Mouse (Mus musculus) megakaryocyte, embryonic 14.5 days (primary cell): Measurements from ENCODE around the gene Olfr1440. TPM values are rescaled to one million over a fixed set of nuclear protein-coding genes. Genes with fewer than 3 reads are reported as not detected.

ENCODE experiments used
- H3K27me3 ChIP-seq: replicated peaks from 2 replicates; pipeline ENCODE3; 2012; ENCODE audit warnings: inconsistent platforms
- H3K36me3 ChIP-seq: replicated peaks from 2 replicates; pipeline ENCODE3; 2012; ENCODE audit warnings: low read length, inconsistent platforms, mixed read lengths
- H3K4me1 ChIP-seq: 2 replicates; pipeline ENCODE4 v1.6.1; 2012; ENCODE audit warnings: inconsistent platforms
- H3K4me3 ChIP-seq: replicated peaks from 2 replicates; pipeline ENCODE3; 2012; ENCODE audit warnings: moderate library complexity, mild to moderate bottlenecking, inconsistent platforms
- H3K9me3 ChIP-seq: 2 replicates; pipeline ENCODE4 v1.6.1; 2012; ENCODE audit warnings: inconsistent platforms
- FLI1 ChIP-seq: IDR thresholded peaks from 2 replicates; pipeline ENCODE4 v1.6.1; 2012; ENCODE audit warnings: low read length, inconsistent platforms, mixed read lengths
- GATA1 ChIP-seq: IDR thresholded peaks from 3 replicates; pipeline ENCODE4 v1.6.1; 2012; ENCODE audit warnings: mixed read lengths, low read length, inconsistent platforms, borderline replicate concordance
- polyA plus RNA-seq: library from polyadenylated mRNA; stranded (reverse); fragments of >175 nt; gene quantifications from 2 replicates; pipeline ENCODE4 v1.2.3, GENCODE M21; 2012; ENCODE audit warnings: low replicate concordance; ENCODE audit not compliant: insufficient read depth

Gene Olfr1440
- polyA plus RNA-seq, 1 experiment, result not detected

DNA sequence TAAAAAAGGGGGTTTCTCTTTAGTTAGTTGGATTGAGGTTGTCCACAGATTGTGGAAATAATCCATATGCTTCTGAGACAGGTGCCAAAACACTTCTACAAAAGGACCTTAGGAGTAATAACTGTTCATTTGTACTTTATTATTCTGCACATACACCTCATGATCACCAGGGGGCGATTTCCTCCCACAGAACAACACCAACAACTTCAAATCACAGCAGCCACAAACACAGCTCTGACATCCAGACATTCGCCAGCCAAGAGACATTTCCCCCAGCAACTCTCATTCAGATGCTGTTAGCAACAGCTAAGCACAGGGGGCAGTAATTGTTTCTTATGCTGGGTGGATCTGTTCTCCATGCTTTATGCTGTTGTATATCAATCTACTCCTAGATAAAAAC lies 46.0 kb downstream of the Olfr1440 start:
- H3K36me3 ChIP-seq, result no peaks in the 10 kb centered on the region
- H3K27me3 ChIP-seq, result peaks cover 19% of the 10 kb centered on the region
- H3K4me3 ChIP-seq, result no peak overlapping the region
- H3K9me3 ChIP-seq, result no peaks in the 10 kb centered on the region
- TF ChIP-seq FLI1, result no peak
- TF ChIP-seq GATA1, result no peak
- peaks cover 24% of the 10 kb centered on the region for H3K4me1 ChIP-seq

DNA sequence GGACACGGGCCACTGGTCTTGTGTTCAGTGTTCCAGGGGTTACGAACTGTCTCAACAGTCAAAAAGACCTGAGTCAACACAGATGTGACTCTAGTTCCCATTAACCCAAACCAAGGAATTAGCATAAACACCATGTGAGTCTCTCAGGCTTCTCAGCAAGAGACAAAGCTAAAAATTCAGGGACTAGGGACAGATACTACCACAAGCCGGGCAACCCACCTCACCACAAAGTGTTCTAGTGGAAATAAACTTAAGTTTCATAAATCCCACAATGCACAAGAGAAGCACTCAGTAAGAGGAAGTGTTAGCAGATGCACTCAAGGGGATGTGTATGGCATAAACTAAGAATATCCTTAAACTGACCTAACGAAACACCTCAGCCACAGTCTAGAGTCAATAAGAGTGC lies 47.9 kb downstream of the Olfr1440 start:
- peaks cover 32% of the 10 kb centered on the region for H3K4me1 ChIP-seq
- H3K27me3 ChIP-seq, result peaks cover 15% of the 10 kb centered on the region
- H3K9me3 ChIP-seq, result no peaks in the 10 kb centered on the region
- no peaks in the 10 kb centered on the region for H3K36me3 ChIP-seq
- TF ChIP-seq FLI1 (no peak), GATA1 (no peak)
- no peak overlapping the region for H3K4me3 ChIP-seq

DNA sequence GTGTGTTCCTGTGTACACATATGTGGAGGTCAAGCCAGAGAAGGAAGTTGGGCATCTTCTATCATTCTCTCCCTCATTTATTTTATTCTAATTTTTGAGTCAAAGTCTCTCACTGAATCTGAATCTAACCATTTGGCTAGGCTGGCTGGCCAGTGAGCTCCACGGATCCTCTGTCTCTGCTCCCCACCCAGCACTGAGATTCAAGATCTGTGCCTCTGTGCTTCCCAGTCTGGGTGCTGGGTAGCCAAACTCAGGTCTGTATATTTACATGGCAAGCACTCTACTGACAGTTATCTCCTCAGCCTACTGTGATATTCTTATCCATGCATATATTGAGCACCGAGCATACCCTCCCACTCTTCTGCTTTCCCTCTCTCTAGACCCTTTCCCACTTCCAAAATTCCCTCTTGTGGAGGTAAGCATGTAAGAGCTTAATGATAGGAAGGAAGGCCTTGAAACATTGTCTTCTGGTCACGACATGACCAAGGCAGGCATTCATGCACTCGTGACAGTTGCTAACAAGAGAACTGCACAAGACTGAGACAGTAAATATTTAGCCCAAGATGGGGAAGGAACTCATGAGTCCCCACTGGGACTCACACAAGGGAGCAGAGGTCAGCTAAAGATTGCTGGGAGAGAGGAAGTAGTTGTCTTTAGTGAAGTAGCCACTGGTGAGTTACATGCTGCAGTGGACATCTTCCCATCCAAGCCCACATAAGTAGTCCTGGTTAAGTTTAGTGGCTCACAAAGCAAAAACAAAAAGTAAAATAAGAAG lies 48.9 kb downstream of the Olfr1440 start:
- Histone ChIP-seq H3K27me3 (peaks cover 7% of the 10 kb centered on the region), H3K9me3 (no peaks in the 10 kb centered on the region), H3K4me1 (peaks cover 41% of the 10 kb centered on the region), H3K4me3 (no peak overlapping the region), H3K36me3 (no peaks in the 10 kb centered on the region)
- TF ChIP-seq FLI1 (no peak), GATA1 (no peak)

DNA sequence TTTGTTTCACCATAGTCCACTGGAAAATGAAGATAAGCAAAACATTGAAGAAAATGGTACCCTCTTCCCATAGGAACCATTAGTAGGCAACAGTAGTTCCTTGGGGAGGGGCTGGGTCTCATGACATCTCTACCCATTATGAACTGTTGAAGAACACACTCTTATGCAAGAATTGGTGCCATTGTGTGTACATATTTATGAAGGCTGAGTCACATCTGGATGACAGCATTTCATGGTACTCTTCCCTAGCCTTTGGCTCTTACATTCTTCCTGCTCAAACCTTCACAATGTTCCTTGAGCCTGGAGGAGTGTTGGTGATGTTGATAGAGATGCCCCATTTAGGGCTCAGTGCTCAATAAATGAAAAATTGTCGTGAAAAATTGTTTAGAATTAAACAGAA lies 52.5 kb downstream of the Olfr1440 start:
- TF ChIP-seq GATA1 (no peak), FLI1 (no peak)
- Histone ChIP-seq H3K27me3 (no peaks in the 10 kb centered on the region), H3K9me3 (no peaks in the 10 kb centered on the region), H3K4me1 (peaks cover 65% of the 10 kb centered on the region), H3K36me3 (no peaks in the 10 kb centered on the region), H3K4me3 (no peak overlapping the region)

DNA sequence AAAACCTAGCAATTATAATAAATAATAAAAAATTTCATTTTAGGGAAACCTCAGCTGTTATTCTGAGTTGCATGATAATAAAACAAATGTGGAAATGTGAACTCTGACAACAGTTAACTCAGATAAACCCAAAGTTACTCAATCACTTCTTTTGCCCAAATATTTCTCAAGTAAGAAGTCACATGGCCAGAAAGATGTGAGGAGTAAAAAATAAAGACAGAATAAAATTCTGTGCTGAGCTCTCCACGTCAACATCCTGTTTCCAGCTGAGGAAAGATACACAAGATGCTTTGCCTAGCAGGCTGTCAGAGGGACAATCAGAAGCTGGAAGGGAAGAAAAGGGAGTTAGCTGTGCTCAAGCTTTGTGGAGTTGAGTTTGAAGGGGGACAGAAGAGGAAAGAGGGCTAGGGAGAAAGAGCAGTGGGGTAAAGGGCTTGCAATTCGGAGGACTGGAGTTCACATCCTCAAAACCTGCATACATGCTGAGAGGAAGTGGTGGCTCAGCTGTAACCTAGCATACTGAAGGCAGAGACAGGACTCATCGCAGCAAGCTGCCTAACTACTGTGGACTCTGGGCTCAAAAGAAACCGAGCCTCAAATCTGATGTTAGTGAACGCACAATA lies 53.1 kb downstream of the Olfr1440 start:
- peak overlapping the region; percentile 60 for H3K4me3 ChIP-seq
- no peaks in the 10 kb centered on the region for H3K36me3 ChIP-seq
- TF ChIP-seq GATA1 (no peak), FLI1 (no peak)
- H3K27me3 ChIP-seq, result no peaks in the 10 kb centered on the region
- peaks cover 64% of the 10 kb centered on the region for H3K4me1 ChIP-seq
- H3K9me3 ChIP-seq, result no peaks in the 10 kb centered on the region

DNA sequence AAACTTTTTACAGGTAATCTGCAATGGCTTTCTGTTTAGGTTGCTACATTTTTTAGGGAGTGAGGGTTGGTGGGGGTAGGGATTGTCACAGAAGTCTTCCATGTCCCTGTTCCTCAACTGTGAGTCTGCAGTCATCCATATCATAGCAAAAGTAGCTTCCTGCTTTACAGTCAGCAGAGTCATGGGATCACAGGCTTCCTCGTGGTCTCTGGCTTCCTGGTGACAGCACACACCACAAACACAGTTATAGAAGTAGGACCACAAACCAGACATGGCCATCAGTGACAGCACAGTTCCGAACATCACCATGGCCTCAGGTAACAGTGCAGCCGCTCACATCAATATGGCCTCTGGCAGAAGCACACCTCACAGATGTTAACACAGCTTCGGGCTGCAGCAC lies 55.5 kb downstream of the Olfr1440 start:
- no peaks in the 10 kb centered on the region for H3K27me3 ChIP-seq
- H3K36me3 ChIP-seq, result no peaks in the 10 kb centered on the region
- no peaks in the 10 kb centered on the region for H3K9me3 ChIP-seq
- peak overlapping the region; percentile 84 for H3K4me3 ChIP-seq
- H3K4me1 ChIP-seq, result peaks cover 54% of the 10 kb centered on the region
- TF ChIP-seq FLI1, result peak; percentile 56; the same call in 1 of the 2 replicates
- TF ChIP-seq GATA1, result no peak

DNA sequence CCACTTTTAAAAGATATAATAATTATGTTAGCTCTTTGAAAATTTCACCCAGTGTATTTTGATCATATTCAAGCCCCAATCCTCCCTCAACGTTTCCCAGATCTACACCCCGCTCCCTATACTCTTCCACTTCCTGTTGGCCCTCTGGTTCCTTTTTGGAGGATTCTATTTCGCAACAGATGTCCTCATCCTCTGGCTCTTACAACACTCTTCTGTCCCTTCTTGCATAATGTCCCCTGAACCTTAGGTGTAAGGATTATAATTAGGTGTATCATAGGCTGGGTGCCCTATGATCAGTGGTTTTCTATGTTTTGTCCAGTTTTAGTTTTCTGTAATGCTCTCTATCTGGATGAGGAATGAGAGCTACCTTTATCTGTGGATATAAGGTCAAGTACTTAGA lies 57.9 kb downstream of the Olfr1440 start:
- Histone ChIP-seq H3K36me3 (no peaks in the 10 kb centered on the region), H3K9me3 (no peaks in the 10 kb centered on the region), H3K4me3 (no peak overlapping the region), H3K4me1 (peaks cover 46% of the 10 kb centered on the region), H3K27me3 (no peaks in the 10 kb centered on the region)
- TF ChIP-seq GATA1, result no peak
- no peak for TF ChIP-seq FLI1

Other genes starting within 250 kb of the Olfr1440 start
- not detected in 2 replicates for gene Olfr1555-ps1, start 217.2 kb upstream of the Olfr1440 start, polyA plus RNA-seq
- not detected in 2 replicates for gene Olfr1431, start 186.6 kb upstream of the Olfr1440 start, polyA plus RNA-seq
- gene Olfr1432, start 154.7 kb upstream of the Olfr1440 start, polyA plus RNA-seq, result not detected in 2 replicates
- not detected in 2 replicates for gene Olfr262, start 145.6 kb upstream of the Olfr1440 start, polyA plus RNA-seq
- not detected in 2 replicates for gene Olfr235, start 126.2 kb upstream of the Olfr1440 start, polyA plus RNA-seq
- gene Olfr1434, start 107.4 kb upstream of the Olfr1440 start, polyA plus RNA-seq, result not detected in 2 replicates
- gene Olfr1436, start 88.1 kb upstream of the Olfr1440 start, polyA plus RNA-seq, result not detected in 2 replicates
- gene Olfr1437, start 62.2 kb upstream of the Olfr1440 start, polyA plus RNA-seq, result not detected in 2 replicates
- not detected in 2 replicates for gene Olfr1438-ps1, start 51.4 kb upstream of the Olfr1440 start, polyA plus RNA-seq
- not detected in 2 replicates for gene Olfr1441, start 30.2 kb downstream of the Olfr1440 start, polyA plus RNA-seq
- not detected in 2 replicates for gene Pfpl, start 40.6 kb downstream of the Olfr1440 start, polyA plus RNA-seq
- 6.5 TPM in 1 of 2 replicates, not detected in the other for gene Mpeg1, start 73.5 kb downstream of the Olfr1440 start, polyA plus RNA-seq
- 1.9 and 2.5 TPM in 2 replicates for gene Dtx4, start 114.2 kb downstream of the Olfr1440 start, polyA plus RNA-seq
- gene Fam111a, start 158.5 kb downstream of the Olfr1440 start, polyA plus RNA-seq, result 1.7 TPM in 1 of 2 replicates, not detected in the other
- gene Gm4952, start 212.7 kb downstream of the Olfr1440 start, polyA plus RNA-seq, result not detected in 2 replicates
- gene Glyat, start 246.0 kb downstream of the Olfr1440 start, polyA plus RNA-seq, result not detected in 2 replicates